Mouse (Mus musculus): ENCODE measurements at regions not wholly inside any gene's neighbourhood (a gene's known extent, or its start where the extent isn't known, plus 50 kb on each side); places are given as distances from the start of the nearest gene placed in this dataset.
"Not testable (repeated sequence)": the region's sequence is repeated elsewhere in the genome, so short reads cannot be mapped to it uniquely, and the experiment has no call there.

DNA sequence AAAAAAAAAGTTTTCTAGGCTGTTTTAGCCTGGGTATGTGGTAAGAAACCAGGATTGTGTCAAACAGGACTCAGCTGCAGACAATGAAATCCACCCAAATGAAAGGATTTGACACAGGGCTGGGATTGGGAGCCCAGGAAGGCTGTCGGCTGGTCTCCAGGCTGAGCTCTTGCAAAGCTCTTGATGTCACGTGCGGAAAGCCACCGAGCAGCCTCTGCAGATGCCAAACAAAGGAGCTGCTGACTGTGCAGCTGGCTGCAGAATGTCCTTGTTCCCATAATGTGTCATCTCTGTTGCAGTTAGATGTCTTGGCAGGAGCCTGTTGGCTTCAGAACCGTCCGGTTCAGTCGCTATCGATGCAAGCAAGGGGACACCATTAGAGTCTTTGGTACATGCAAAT, 56.1 kb downstream of the Bbs10 start:
- no peak for DNase-seq

GRCm38 (mm10) chr10:111358340-111358739, 59.9 kb downstream of the Bbs10 start:
- DNase-seq: not testable (repeated sequence)

DNA sequence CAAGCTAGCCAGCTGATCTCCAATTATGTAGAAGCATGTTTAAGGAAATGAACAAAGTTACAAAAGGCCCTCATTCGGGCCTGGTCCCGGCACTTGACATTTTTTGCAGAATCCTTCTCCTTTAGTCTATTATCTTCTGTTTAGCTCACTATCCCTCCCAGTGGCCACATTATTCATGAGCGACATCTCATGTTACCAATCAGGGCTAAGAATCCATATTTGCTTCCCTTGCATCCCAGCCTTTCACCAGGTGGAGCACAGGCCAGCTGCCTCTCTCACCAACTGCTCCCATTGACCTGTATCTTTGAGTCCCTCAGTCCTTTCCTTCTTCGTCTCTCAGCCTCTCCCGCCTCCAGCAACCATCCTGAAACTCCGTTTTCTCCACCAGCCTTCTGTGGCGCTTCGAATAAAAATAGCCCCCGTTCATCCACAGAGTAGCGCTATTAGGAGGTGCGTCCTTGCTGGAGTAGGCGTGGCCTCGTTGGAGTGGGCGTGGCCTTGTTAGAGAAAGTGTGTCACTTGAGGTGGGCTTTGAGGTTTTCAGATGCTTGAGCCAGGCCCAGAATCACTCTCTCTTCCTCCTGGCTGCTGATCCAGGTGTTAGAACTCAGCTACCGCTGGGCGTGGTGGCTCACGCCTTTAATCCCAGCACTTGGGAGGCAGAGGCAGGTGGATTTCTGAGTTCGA, 63.4 kb downstream of the Bbs10 start:
- no peak for DNase-seq

DNA sequence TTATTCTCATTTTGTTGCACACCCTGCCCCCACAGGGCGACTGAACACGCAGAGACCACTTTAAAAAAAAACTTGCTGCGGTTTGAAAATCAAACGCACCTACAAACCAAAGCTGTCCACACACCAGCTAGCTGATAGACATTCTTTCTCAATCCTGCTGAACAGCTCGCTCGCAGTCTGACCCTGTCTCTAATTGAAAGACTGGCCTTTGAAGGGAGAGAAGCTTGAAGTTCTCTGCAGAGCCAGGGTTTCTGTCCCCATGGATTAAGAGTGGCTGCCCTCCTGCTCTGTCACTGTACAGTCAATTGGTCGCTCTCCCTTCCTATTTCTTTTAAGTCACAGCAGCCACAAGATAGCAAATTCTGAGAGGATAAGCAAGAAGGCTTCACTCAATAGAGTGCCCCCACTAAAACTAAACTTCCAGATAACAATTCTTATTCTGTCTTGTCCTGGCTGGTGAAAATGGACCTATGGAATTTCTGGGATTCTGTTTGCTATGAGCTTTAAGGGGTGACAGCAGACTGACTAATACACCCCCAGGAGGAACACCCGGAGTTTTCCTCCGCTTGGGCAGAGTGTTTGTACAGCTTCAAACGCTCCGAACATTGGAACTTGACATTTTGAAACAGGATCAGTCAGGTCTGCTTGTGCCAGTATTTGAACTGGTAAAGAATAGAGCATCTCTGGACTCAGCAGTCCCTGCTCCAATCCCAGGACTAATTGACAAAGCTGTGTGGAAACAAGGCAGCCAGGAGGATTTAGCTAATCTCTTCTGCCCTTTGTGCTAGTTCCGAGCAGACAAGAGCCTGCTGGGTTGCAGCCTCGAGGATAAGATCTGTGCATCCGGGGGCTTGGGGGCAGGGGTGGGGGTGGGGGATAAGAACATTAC, 65.5 kb downstream of the Bbs10 start:
- DNase-seq: no peak

DNA sequence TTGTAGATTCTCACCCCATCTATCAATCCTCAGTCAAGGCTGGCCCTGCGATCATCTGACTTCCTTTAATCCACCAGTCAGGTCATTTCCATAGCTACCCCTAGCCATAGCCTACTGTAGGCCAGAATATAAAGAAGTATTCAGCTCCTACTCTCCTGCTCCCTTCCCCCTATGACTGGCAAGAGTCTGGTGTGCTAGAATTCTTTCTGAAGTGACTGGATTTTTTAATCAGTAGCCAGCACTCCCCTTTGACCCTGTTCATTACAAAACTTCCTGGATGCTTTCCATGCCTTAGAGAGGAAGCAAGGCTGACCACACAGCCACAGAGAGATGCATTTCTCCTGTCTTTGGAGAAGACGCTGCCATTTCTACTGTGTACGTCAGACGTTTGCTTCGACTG, 66.5 kb downstream of the Bbs10 start:
- peak; percentile 94 for DNase-seq

DNA sequence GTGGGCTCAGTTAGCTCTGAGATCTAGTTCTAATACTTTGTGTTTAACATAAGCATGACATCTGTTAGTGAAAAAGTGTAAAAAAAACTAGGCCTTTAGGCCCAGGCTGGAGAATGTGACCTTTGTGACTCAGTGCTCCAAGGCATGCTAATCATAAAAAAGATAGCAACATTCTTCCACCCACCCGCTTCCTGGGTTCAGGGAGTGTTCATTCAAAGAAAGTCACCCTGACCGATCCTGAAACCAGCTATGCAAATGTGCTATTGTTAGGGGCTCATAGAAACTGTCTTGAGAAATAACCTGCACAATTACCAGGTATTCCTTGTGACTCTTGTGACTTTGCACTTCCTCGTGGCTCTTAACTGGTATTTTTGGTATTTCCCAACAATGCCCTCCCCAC, 70.6 kb downstream of the Bbs10 start:
- DNase-seq: not testable (repeated sequence)

DNA sequence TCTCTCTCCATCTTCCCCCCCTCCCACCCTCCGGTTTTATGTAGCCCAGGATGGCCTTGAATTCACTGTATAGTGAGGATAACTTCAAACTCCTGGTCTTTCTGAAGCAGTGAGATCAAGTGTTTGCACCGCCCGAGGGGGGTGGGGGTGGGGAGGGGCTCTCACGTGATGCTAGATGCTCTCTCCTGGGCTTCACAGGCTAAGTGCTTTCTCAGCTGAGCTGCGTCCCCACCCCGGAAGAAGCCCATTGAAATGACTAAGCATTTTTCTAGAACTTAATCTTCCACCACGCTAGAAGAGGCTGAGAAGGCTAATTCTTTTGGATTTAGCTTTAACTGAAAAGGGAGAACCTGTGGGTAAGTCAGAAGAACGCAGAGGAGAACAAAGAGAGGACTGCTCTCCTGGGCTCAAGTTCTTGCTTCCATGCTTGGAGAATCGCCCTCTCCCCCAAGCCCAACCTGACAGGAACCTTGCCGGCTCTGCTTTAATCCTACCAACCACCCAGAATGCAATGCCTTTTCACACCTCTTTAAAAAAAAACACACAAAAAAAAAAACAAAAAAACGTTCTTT, 79.7 kb downstream of the Bbs10 start:
- DNase-seq: peak; percentile 80

DNA sequence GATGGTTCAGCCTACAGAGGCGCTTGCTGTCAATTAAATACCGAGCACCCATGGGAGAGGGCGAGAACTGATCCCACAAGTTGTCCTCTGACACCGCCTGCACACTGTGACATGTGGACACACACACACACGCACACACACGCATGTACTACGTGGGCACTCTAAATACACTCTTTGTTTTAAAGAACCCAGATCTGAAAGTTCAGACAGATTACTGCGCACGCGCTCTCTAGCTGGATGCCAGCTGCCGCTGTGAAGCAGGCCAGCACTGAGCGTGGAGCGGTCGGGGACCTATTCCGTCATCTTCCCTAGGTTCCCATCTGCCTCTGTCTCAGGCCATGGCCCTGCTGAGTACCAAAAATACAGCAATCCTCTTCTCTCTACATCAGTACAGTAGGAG, 83.2 kb downstream of the Bbs10 start:
- DNase-seq: no peak

DNA sequence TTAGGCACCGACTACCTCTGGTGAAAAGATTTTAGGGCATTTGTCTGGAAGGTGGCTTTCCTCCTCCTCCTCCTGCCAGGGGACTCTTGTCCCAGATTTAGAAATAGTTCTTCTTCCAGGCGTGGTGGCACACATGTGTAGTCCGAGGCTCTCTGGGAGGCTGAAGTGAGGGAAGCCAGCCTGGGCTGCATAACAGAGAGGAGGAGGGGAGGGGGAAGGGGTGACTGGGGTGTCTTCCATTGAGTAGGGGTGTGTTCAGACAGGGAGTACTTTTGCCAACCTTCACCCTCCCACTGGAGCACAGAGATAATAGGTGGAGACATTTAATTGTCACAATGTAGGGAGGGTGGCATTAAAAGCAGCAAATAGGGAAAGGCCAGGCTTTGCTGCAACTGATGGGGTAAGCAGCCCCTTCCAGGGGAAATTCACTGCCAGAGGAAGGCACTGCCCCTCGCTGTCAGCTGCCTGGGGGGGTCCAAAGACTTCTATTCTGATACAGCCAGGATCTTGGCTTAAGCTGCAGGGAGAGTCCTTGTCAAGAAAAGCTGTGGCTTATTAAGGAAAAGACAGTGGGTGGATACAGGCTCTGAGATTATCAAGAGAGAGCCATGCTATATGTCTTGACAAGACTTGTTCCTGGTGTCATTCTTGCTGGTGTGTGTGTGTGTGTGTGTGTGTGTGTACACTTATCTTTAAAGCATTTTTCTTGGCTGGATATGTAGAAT, 83.9 kb downstream of the Bbs10 start:
- DNase-seq: no peak

- DNase-seq: no peak
Observed at GRCm38 (mm10) chr10:111385561-111385960, 87.1 kb downstream of the Bbs10 start.

GRCm38 (mm10) chr10:111387869-111388538, 85.0 kb upstream of the Nap1l1 start:
- DNase-seq: no peak

GRCm38 (mm10) chr10:111388545-111389320, 84.3 kb upstream of the Nap1l1 start:
- no peak for DNase-seq

- DNase-seq: peak; percentile 71
Observed at GRCm38 (mm10) chr10:111389890-111390289, 83.1 kb upstream of the Nap1l1 start.

- no peak for DNase-seq
Observed at GRCm38 (mm10) chr10:111394421-111394820, 78.6 kb upstream of the Nap1l1 start.

DNA sequence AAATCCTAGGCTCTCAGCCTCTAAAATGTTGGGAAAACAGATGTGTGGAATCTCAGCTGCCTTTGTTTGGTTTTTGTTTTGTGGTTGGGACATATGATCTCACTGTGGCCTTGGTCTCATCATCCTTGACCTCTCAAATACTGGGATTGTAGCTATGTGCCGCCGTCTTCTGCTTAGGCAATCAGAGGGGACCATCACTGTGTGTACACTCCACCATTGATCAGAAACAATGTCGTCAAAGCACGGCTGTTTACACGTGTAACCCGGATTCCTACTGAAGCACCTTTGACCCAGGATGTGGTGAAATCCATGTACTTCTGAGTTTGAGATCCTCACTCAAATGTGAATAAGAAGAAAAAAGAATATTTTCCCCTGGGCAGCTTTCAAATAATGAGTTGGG, 68.0 kb upstream of the Nap1l1 start:
- no peak for DNase-seq

DNA sequence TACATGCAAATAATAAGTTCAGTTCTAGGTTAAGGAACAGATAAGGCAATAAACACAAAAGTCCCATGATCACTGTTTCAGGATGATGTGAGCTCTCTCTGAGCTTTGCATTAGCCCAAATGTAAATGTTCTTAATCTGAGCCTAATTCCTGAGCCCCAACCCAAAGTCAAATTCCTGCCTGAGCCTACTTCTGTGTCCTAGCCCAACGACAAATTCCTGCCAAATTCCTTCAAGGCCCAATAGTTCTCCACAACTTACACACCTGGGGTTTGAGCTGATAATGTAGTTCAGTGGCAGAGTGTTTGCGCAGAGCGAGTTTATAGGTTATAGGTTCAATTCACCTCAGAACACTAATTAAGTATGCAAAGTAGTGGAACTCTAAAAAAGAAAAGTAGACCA, 64.1 kb upstream of the Nap1l1 start:
- no peak for DNase-seq

- no peak for DNase-seq
Observed at GRCm38 (mm10) chr10:111409497-111409896, 63.5 kb upstream of the Nap1l1 start.

- no peak for DNase-seq
Observed at GRCm38 (mm10) chr10:111410121-111410520, 62.9 kb upstream of the Nap1l1 start.

GRCm38 (mm10) chr10:111411533-111411932, 61.5 kb upstream of the Nap1l1 start:
- no peak for DNase-seq

DNA sequence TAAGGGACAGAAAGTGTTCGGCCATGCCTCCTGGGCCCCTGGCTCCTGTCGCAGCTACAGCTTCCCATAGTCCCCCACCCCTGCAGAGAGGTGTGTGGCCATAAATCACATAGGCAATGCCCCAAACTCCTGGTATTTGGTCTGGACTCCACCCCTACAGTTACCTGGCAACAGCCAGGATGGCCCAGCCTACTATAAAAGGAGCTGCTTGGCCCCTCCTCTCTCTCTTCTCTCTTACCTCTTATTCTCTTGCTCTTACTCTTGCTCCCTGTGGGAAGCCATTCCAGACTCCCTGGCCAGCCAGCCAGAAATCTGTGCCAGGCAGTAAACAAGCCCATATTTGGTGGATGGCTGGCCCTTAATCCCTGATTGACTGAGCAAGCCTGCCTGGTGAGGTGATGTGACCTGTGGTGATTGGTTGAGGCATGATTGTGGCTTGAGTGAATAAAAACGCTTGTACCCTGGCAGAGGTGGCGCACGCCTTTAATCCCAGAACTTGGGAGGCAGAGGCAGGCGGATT, 56.4 kb upstream of the Nap1l1 start:
- no peak for DNase-seq

GRCm38 (mm10) chr10:111419375-111420194, 53.4 kb upstream of the Nap1l1 start:
- DNase-seq: no peak
